Mouse (Mus musculus) right cerebral cortex, postnatal 25 days (tissue): ENCODE results near the gene Ihh.

Experiments
- DNase-seq: peaks from one replicate; pipeline ENCODE4 v3.0.0; 2022

Ihh gene

DNA sequence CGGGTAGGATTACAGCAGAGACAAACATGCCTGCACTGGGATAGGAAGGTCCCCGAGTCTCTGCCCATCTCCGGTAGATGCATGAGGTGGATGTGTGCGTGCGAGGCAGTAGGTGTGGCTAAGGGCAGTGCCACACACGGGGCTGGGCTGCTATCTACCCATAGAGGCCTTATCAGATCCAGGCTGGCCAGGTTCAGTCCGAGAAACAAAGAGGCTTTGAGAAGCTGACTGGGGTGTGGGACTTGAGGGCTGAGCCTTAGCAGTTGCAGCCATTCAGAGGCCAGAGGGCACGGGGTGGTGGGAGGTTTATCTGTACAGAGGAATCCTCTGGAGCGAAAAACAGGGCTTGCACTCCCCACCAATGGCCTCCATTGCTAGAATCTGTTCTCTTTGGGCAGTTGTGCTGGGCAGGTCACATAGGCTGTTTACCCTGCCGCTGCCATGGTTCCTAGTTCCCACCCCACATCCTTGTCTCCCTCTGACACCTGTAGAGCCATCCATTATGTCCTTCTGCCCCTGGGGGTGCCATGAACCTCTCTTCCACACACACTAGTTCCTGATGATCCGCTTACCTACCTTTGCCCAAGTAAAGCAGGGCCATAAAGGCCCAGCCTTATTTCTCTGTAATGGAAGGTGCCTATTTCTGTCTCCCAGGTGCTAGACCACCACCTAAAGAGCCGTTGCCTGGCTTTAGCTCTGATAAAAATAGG, 9.7 kb downstream of the Ihh start:
- DNase-seq: no peak

DNA sequence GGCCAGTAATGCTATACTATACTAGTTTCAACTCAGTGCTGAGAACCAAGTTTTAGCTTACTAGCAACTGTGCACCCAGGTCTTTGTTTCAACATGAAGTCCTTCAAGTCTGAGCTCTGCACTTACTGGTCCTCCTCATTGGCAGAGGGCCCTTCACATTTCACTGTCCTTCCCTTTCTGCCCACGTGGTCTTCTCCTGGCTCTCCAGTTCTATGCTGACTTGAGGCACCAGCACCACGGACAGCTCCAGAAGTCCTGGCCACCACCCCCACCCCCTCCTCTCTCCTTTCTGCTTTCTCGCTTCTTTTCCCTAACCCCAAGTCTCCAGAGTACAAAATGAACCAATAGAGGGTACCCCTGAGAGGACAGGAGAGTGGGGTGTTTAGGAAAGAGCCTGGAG, 11.7 kb downstream of the Ihh start:
- DNase-seq: no peak

DNA sequence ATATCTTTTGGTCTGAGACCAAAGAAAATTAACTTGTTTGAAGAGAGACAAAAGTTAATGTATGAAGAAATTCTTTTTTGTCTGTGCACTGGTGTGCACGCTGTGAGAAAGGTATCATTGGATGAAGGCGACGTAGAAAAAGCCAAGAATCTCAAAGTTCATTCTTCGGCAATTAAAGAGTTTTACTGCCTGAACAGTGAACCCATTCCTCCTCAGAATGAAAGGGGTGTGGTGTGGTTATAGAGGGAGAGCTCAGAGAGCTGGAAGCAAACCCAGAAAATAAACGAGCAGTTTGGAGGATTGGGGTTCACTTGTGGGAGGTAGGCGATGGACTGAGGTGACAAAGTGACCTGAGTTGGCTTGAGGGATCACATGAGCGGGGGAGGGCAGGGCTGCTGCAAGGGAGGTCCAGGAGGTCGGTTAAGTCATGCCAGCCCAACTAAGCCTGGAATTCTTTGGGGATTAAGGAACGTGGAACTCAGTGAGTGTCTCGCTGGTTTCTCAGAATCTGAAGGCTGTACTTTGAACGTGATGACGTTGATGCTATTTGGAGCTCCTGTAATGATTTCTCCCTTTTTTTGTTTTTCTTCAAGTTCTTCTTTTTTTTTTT, 15.1 kb downstream of the Ihh start:
- DNase-seq: no peak

DNA sequence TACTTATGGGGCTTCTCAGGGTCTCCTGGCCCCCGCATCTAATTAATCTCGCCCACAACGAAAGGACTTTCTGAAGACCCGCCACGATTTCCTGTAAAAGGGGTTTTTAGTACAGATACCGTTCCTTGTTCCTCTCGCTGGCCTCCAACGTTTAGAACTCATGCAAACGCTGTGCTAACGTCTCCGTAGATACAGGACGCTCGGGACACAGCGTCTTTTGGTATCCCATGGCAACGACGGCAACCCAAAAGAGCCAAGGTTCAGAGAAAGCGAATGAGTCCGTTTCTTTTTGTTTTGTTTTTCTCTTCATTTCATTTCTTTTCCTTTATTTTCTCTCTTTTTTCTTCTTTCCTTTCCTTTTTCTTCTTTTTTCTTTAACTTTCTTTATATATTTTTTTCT, 16.1 kb downstream of the Ihh start, which contains the start of gene Cfap65:
Cfap65 (minus strand) TSS at position 198 of the 400 bp plus-strand sequence.
- DNase-seq: peak; percentile 63

DNA sequence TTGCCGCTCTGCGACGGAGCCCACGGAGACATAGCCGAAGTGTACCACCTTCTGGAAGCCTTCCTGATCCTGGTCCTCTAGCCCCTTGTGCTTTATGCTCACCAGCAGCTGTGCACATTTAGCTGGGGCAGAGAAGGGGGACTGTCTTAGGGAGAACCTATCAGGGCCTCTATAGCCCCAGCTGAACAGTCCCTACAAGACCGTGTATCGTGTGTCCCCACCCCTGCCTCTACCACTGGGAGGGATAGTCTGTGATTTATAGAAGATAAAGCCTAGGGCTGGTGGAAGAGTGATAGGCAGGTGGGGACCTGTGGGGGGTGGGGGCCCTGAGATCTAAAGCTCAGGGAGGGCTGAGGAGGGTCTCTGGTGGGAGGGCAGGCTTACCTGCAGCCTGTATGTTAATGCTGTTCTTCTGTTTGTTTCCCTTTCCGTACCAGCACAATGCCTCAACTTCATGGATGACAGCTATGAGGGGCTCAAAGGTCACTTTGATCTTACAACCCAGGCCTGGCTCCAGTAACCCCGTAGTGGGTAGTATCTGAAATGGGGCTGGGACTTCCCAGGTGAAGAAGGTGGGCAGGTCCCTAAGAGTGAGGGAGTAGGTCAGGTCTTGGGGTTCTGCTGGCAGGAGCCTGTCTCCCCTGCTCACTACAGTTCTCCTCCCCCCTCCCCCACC, 23.7 kb downstream of the Ihh start:
- DNase-seq: no peak

DNA sequence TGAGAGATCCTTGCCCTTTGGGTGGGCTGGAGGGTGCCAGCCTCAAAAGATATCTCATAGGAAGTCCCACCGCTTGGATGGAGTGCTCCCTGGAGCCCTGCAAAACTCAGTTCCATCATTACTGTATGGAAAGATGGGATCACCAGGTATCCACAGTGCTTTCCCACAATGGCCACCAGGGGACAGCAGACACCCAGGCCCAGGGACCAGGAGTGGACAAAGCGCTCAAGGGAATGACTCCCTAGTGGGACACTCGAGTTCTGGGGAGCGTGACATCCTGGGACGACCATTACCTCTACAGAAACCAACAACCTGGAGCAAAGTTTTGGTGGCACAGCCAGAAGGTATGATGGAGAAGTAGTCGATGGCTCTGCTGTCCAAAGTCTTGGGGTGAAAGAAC, 24.8 kb downstream of the Ihh start:
- DNase-seq: peak; percentile 19

DNA sequence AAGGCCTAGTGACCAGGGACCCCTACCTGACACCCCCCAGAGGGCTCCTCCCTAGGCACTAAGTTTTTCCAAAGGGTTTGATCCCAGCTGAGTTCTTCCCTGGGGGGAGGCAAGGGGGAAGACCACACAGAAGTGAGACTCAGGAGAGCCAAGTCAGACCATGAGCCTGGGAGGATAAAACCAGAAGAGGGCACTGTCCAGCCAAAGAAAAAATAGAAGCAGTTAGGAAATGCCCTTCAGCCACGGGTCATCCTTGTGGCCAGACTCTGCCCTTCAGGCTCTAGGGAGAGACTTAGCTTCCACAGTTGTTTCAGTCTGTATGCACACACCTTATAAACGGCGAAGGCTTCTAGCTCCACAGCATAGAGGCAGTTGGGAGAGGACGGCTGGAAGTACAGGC, 27.0 kb downstream of the Ihh start:
- no peak for DNase-seq

DNA sequence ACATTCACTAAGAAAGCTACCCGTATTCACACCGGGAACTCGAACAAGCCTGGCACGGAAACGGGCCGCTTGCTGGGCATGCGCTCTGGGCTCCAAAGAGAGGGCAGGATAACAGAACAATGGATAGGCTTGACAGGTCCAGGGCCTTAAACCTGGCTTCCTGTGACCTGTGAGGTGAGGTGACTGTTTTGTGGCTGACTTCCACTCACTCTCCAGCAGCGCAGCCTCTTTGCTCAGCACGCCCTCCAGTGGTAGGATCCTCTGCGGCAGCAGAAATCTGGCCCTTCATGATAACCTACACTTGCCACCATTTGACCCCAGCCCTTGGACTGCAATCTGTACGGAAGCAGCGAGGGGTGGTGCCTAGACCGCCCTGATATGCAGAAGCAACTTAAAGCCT, 35.8 kb downstream of the Ihh start:
- no peak for DNase-seq

DNA sequence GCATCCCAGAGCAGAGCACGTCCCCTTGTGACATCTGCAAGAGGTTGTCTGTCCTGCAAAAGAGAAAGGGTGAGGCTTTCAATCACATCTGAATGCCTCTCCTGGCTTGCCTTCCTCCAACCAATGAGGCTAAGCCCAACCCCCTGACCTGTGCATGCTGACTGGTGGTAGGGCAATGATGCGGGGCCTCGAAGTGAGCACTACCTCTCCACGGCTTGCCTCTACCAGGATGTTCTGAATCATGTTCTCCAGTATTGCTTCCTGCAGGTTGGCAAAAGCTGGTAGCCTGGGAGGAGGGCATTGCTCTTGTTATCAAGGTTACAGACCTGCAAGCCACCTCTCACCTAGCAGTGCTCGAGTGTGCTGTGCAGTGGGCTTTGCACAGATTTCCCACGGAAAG, 49.3 kb downstream of the Ihh start:
- no peak for DNase-seq

DNA sequence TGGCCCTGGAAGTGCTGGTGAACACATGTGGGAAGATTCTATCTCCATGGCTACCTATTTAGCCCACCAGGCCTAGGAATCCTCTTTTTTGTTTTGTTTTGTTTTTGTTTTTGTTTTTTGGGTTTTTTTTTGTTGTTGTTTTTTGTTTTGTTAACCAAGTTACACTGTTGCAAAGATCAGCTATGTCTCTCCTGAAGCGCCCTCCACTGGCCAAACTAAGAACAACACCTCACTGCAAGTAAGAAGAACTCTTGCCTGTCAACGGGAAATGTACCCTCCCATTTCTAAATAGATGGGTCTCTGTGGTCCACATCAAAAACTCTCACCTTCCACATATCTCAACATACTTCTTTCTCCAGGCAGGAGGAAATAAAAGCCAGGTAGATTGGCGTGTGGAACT, 49.8 kb downstream of the Ihh start:
- no peak for DNase-seq

DNA sequence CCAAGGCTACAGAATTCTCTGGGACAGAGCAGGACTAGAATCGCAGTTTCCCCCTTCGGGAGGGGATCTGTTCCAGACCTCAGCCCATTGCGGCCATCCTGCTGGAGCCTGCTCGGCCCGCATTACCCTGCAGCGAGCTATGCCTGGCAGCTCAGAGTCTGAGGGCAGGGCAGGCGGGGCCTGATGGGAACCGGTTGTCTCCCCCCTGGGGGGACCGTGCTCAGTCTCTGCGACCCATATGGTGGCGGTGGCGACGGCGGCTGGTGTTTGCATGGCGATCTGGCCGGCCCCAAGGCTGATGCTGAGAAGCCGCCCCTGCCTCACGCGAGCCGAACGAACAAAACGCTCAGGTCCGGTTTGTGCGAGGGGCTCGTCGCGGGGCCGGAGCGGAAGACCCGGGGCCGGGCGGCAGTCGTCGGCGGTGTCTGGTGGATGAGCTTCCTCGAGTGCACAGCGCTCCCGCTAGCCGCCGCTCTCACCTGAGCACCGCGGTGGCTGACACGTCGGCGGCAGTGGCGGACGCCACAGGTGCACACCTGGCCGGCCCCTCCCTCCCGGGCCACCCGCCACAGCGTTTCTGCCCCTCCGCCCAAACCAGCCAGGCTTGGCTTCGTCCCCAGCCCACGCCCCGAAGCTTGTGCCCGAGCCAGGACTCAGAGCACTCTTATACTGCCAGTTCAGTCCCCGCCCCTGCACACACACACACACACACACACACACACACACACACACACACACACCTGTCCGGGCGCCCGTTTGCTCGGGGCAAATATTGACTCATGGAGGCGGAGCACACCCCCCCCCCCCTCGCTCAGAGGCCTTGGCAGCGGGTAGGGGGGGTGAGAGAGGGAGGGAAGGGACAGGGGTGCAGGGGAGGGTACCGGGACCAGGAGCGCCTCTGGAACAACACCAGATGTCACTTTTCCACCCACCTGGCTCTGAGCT, 50.9 kb downstream of the Ihh start:
- DNase-seq: no peak

DNA sequence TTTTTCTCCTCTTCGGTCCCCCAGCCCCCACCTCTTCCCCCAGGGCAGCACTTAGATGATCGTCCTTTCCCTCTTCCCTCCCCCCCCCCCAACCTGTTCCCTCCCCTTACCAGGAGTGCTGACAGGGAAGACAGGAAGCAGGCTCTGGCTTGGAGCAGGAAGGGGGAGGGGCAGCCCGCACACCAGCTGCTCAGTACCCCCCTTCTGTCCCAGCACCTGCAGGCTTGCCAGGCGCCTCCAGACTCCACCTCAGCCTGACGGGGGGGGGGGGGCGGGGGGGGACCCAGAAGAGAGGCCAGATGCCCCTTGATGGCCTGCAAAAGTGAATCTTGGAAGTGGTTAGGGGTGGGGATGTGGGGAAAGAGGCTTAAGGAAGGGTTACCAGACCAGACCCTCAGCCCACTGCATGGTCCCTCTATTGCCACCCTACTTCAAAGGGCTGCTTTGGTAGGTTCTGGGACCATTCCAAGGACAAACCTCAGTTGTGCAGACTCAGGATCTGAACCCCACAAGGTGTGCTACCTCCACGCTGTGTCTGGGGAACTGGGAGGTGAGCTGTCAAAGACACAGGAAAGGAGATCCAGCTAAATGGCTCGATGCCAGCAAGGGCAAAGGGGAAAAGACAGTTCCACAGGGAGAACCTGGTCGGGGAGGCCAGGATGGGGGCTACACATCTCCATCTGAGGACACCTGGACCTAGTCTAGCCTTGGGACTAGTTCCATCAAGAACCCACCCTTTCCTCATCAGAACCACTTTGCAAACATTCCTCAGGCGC, 52.6 kb downstream of the Ihh start:
- no peak for DNase-seq

DNA sequence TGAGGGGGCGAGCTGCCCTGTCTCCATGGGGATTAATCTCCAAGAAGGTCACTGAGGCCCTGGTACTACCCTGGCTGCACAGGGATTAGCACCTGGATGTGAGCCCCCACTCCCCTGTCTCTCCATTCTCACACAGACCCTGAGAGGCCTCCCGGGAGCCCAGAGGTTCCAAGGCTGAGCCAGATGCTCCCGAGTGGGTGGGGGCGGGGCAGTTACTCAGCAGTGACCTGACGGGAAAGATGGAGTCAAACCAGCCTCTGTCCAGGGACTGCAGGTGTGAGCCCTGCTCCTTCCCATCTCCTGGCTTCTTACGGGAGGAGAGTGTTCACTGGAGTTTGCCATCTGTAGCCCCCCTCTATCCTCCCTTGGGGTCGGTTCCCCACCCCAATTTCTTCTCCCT, 53.5 kb downstream of the Ihh start:
- DNase-seq: no peak
